Mouse (Mus musculus) liver, embryonic 14.5 days (tissue): Measurements from ENCODE around the gene Fam219a. TPM values are rescaled to one million over a fixed set of nuclear protein-coding genes. Genes with fewer than 3 reads are reported as not detected.

Experiments used
- ATAC-seq: fragments of 200-750 bp; cut with Nextera tagmentation; 2 replicates; pipeline ENCODE4 v1.8.0; 2017; ENCODE audit warnings: moderate number of reproducible peaks, mild to moderate bottlenecking, moderate library complexity; ENCODE audit not compliant: insufficient read depth
- DNase-seq, 3 experiments: peaks; one replicate each; pipeline ENCODE4 v3.0.0-alpha.2; 2012 to 2013; ENCODE audit warnings: low read depth in 3 of 3, low spot score in 3 of 3
- H3K27ac ChIP-seq: fragments of 300-500 bp; sonication (generic); 2 replicates; pipeline ENCODE4 v1.5.1; 2014; ENCODE audit warnings: moderate library complexity, mild to moderate bottlenecking, control low read depth, inconsistent platforms
- H3K27me3 ChIP-seq: fragments of 300-500 bp; sonication (generic); 2 replicates; pipeline ENCODE4 v1.6.1; 2014; ENCODE audit warnings: mild to moderate bottlenecking, low read length, moderate library complexity; ENCODE audit not compliant: control insufficient read depth, insufficient read depth
- H3K36me3 ChIP-seq: fragments of 300-500 bp; sonication (generic); replicated peaks from 2 replicates; pipeline ENCODE4 v1.6.1; 2014; ENCODE audit warnings: low read depth; ENCODE audit not compliant: control insufficient read depth, insufficient read depth
- H3K4me1 ChIP-seq, 2 experiments: fragments of 200-500 bp in 1 of 2; fragments of 300-500 bp in 1 of 2; sonication (generic) in 1 of 2; replicated peaks; 2 replicates each; pipeline ENCODE4 v1.6.1; 2012 to 2014; ENCODE audit warnings: antibody characterized with exemption in 1 of 2, inconsistent platforms in 1 of 2, low read length in 1 of 2; ENCODE audit not compliant: control insufficient read depth in 2 of 2, insufficient read depth in 2 of 2
- H3K4me2 ChIP-seq: fragments of 300-500 bp; sonication (generic); 2 replicates; pipeline ENCODE4 v1.6.1; 2014; ENCODE audit warnings: low read depth, mild to moderate bottlenecking, control low read depth, moderate library complexity
- H3K4me3 ChIP-seq, 2 experiments: fragments of 200-500 bp in 1 of 2; fragments of 300-500 bp in 1 of 2; sonication (generic) in 1 of 2; 2 replicates each; pipeline ENCODE4 v1.5.1; 2012 to 2014; ENCODE audit warnings: low read depth in 2 of 2, low read length in 2 of 2, mild to moderate bottlenecking in 2 of 2, control low read depth in 1 of 2, inconsistent platforms in 1 of 2, moderate library complexity in 1 of 2; ENCODE audit not compliant: insufficient read depth in 1 of 2
- H3K9ac ChIP-seq: fragments of 300-500 bp; sonication (generic); replicated peaks from 2 replicates; pipeline ENCODE4 v1.6.1; 2014; ENCODE audit warnings: mild to moderate bottlenecking, control low read depth, moderate library complexity
- H3K9me3 ChIP-seq: fragments of 300-500 bp; sonication (generic); 2 replicates; pipeline ENCODE4 v1.6.1; 2016; ENCODE audit warnings: low read length, mixed read lengths; ENCODE audit not compliant: control insufficient read depth
- CTCF ChIP-seq: IDR thresholded peaks from 2 replicates; pipeline ENCODE4 v1.5.1; 2016; ENCODE audit warnings: antibody characterized with exemption, low read depth, control low read depth
- EP300 ChIP-seq: IDR thresholded peaks from 2 replicates; pipeline ENCODE4 v1.6.1; 2016; ENCODE audit warnings: antibody characterized with exemption, low read depth
- WGBS: fragments of 180-500 bp; shearing (Covaris S2); extraction: QIAGEN DNeasy Blood & Tissue Kit; methylation state at CpG from one replicate; pipeline ENCODE4 v1.1.7; 2014; ENCODE audit not compliant: insufficient replicate concordance; 5-methylcytosine and 5-hydroxymethylcytosine counted together
- polyA plus RNA-seq, 2 experiments: library from polyadenylated mRNA; depleted of rRNA in 1 of 2; stranded (reverse) in 1 of 2; unstranded in 1 of 2; fragments of >200 nt; fragmentation: Nextera tagmentation in 1 of 2; extraction: Ambion mirVana in 1 of 2; gene quantifications; 2 replicates each; pipeline versions ENCODE4 v1.2.1 to v1.2.3; 2012 to 2014

Gene Fam219a
- polyA plus RNA-seq, 2 experiments: 0.38 to 1.8 TPM

DNA sequence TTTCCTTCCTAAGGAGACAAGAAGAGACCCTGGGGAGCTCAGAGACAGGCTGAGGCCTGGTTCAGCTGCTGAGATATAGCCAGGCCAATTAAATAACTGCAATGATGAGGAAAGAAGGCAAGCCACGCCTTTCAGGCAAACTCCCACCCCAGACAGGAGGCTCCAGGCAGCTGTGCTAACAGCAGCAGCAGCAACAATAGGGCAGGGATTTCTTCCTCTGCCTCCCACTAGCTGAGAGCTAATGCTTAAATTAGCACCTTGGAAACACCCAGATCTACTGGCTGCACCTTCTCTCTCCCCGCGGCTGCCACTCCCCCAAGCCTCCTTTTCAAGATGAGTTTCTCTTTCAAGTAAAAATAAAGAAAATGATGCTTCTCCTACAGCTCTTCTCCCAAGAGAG, 3.2 kb downstream of the Fam219a start:
- Histone ChIP-seq H3K9ac (no peak overlapping the region), H3K4me3 (no peak overlapping the region), H3K9me3 (no peaks in the 10 kb centered on the region), H3K4me1 (peaks cover 2 to 4% of the 10 kb centered on the region in 2 experiments; a peak in 3 of 4 replicates), H3K27me3 (peaks cover 18% of the 10 kb centered on the region), H3K4me2 (no peak overlapping the region), H3K27ac (no peak overlapping the region), H3K36me3 (no peaks in the 10 kb centered on the region)
- DNase-seq (no peak), ATAC-seq (no peak)
- TF ChIP-seq CTCF (no peak), EP300 (no peak)
- 23% methylated on average over 3 of the region's 3 CpGs for WGBS

DNA sequence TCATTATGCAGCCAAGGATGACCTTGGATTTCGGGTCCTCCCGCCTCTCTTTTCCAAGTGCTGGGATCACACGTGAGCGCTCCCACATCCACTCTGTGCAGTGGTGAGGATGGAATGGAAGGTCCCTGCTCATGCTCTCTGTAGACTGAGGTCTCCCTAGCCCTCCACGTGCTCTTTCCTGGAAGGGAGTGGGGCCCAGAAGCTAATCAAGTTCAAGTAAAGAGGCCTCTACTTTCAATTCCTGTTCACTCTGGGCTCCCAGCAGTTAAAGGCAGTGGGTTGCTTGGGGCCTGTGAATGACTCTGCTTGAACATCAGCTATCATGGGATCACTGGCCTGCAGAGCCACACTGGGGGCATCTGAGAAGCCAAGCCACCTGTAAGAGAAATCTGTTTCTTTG, 6.0 kb downstream of the Fam219a start:
- no peak overlapping the region for H3K4me2 ChIP-seq
- no peak for DNase-seq
- no peak overlapping the region for H3K4me3 ChIP-seq
- no peak for TF ChIP-seq CTCF
- no peak for TF ChIP-seq EP300
- no peaks in the 10 kb centered on the region for H3K4me1 ChIP-seq
- 63% methylated on average over 5 of the region's 5 CpGs for WGBS
- no peak overlapping the region for H3K27ac ChIP-seq
- no peak overlapping the region for H3K9ac ChIP-seq
- H3K36me3 ChIP-seq: no peaks in the 10 kb centered on the region
- no peak for ATAC-seq
- no peaks in the 10 kb centered on the region for H3K9me3 ChIP-seq
- H3K27me3 ChIP-seq: peaks cover 12% of the 10 kb centered on the region

- ATAC-seq (no peak), DNase-seq (no peak)
- Histone ChIP-seq H3K9ac (no peak overlapping the region), H3K4me2 (no peak overlapping the region), H3K27me3 (no peaks in the 10 kb centered on the region), H3K4me1 (peaks cover 0 to 1% of the 10 kb centered on the region in 2 experiments; a peak in 1 of 4 replicates), H3K36me3 (no peaks in the 10 kb centered on the region), H3K27ac (no peak overlapping the region), H3K4me3 (no peak overlapping the region), H3K9me3 (no peaks in the 10 kb centered on the region)
- TF ChIP-seq CTCF: no peak
- no peak for TF ChIP-seq EP300
- WGBS: 37% methylated on average over 3 of the region's 3 CpGs
Observed at GRCm38 (mm10) chr4:41557092-41557491, 12.2 kb downstream of the Fam219a start.

DNA sequence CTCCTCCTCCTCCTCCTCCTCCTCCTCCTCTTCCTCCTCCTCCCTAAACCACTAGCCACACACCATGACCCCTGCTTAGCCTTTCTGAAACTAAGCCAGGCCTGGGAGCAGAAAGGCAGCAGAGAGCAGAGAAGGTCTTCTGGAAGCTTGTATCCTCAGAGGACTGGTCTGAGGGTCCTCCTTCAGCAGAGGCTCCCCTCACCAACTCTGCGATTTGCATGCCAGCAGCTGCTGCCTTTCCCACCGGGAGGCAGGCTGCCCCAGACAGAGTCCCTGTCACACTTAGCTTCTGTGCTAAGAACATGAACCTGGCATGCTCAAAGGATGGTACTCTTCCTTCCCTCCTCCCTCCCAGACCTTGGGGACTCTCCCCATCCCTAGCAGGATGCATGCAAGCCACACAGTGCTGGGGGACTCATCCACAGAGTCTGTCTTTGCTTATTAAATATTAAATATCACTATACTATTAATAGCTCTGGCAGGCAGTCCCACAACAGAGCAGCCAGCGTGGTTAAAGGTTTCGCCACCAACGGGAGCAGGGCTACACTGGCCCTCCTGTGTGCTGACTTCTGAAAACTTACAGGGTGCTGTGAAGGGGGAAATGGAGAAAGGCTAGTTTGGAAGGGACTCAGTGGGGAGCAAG, 12.9 kb downstream of the Fam219a start:
- TF ChIP-seq EP300 (no peak), CTCF (no peak)
- DNase-seq (no peak), ATAC-seq (no peak)
- Histone ChIP-seq H3K4me2 (no peak overlapping the region), H3K27me3 (no peaks in the 10 kb centered on the region), H3K27ac (no peak overlapping the region), H3K4me1 (peaks cover 0 to 1% of the 10 kb centered on the region in 2 experiments; a peak in 1 of 4 replicates), H3K4me3 (no peak overlapping the region), H3K36me3 (no peaks in the 10 kb centered on the region), H3K9me3 (no peaks in the 10 kb centered on the region), H3K9ac (no peak overlapping the region)
- WGBS: 30% methylated on average over 5 of the region's 5 CpGs

GRCm38 (mm10) chr4:41554994-41555663, 14.2 kb downstream of the Fam219a start:
- H3K9me3 ChIP-seq: no peaks in the 10 kb centered on the region
- DNase-seq (no peak), ATAC-seq (no peak)
- no peak overlapping the region for H3K4me3 ChIP-seq
- WGBS: 27% methylated on average over 14 of the region's 14 CpGs
- no peaks in the 10 kb centered on the region for H3K27me3 ChIP-seq
- peaks cover 0 to 1% of the 10 kb centered on the region in 2 experiments; a peak in 1 of 4 replicates for H3K4me1 ChIP-seq
- H3K36me3 ChIP-seq: no peaks in the 10 kb centered on the region
- no peak overlapping the region for H3K4me2 ChIP-seq
- TF ChIP-seq CTCF (no peak), EP300 (no peak)
- H3K9ac ChIP-seq: no peak overlapping the region
- H3K27ac ChIP-seq: no peak overlapping the region
